Mouse (Mus musculus) lung, embryonic 15.5 days (tissue): Measurements from ENCODE around the gene Carhsp1. TPM values are rescaled to one million over a fixed set of nuclear protein-coding genes. Genes with fewer than 3 reads are reported as not detected.

Experiments
- ATAC-seq: fragments of 200-750 bp; cut with Nextera tagmentation; 2 replicates; pipeline ENCODE4 v1.8.0; 2017; ENCODE audit warnings: moderate number of reproducible peaks, borderline replicate concordance; ENCODE audit not compliant: low FRiP score, low TSS enrichment; ENCODE audit errors: extremely low read depth
- H3K27ac ChIP-seq: fragments of 300-500 bp; sonication (generic); 2 replicates; pipeline ENCODE4 v1.5.1; 2015; ENCODE audit warnings: moderate library complexity, mild to moderate bottlenecking, inconsistent platforms
- H3K27me3 ChIP-seq: fragments of 300-500 bp; sonication (generic); 2 replicates; pipeline ENCODE4 v1.6.1; 2015; ENCODE audit warnings: inconsistent platforms
- H3K36me3 ChIP-seq: fragments of 300-500 bp; sonication (generic); 2 replicates; pipeline ENCODE4 v1.6.1; 2015; ENCODE audit warnings: inconsistent platforms
- H3K4me1 ChIP-seq: fragments of 300-500 bp; sonication (generic); 2 replicates; pipeline ENCODE4 v1.6.1; 2015; ENCODE audit warnings: inconsistent platforms
- H3K4me2 ChIP-seq: fragments of 300-500 bp; sonication (generic); 2 replicates; pipeline ENCODE4 v1.6.1; 2015; ENCODE audit warnings: inconsistent platforms, mild to moderate bottlenecking, moderate library complexity
- H3K4me3 ChIP-seq: fragments of 300-500 bp; sonication (generic); 2 replicates; pipeline ENCODE4 v1.5.1; 2015; ENCODE audit warnings: mild to moderate bottlenecking, inconsistent platforms
- H3K9ac ChIP-seq: fragments of 300-500 bp; sonication (generic); 2 replicates; pipeline ENCODE4 v1.6.1; 2015; ENCODE audit warnings: inconsistent platforms
- H3K9me3 ChIP-seq: fragments of 300-500 bp; sonication (generic); 2 replicates; pipeline ENCODE4 v1.6.1; 2016; ENCODE audit warnings: inconsistent platforms
- WGBS: fragments of 180-500 bp; shearing (Covaris S2); methylation state at CpG from one replicate; pipeline ENCODE4 v1.1.7; 2015; 5-methylcytosine and 5-hydroxymethylcytosine counted together
- polyA plus RNA-seq: library from polyadenylated mRNA; unstranded; fragments of >200 nt; fragmentation: Nextera tagmentation; extraction: Ambion mirVana; gene quantifications from 2 replicates; pipeline ENCODE4 v1.2.1, GENCODE M21; 2015

Carhsp1 gene
- polyA plus RNA-seq, 1 experiment from 2014 or later, result 96.8 TPM

DNA sequence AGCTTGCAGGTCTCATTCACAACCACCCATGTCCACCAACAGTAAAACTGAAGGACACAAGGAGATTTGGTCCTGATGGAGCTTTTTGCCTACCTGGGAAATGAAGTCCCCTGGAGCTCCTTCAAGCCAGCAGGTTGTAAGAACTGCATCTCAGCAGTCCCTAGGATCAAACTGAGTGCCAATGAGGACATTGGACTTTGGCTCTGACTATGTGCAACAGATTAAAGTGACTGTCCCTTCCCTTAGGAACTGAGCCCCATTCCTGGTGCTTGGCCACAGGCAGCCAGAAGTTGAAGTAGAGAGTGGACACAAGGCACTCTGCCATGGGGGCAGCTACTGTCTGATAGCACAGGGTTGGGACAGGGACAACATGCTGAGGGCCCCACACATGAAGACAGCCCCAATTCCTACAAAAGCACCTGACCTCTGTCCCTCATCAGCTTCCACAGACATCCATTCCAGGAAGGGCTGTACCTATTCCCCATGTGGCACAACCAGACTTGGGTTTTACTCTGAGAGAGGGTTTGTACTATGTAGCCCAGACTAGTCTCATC is 15.7 kb upstream of the Carhsp1 start:
- no peak for ATAC-seq
- peaks cover 52% of the 10 kb centered on the region for H3K36me3 ChIP-seq
- no peak overlapping the region for H3K4me2 ChIP-seq
- no peak overlapping the region for H3K27ac ChIP-seq
- H3K9me3 ChIP-seq, result no peaks in the 10 kb centered on the region
- no peak overlapping the region for H3K9ac ChIP-seq
- H3K27me3 ChIP-seq, result no peaks in the 10 kb centered on the region
- no peak overlapping the region for H3K4me3 ChIP-seq
- H3K4me1 ChIP-seq, result no peaks in the 10 kb centered on the region

DNA sequence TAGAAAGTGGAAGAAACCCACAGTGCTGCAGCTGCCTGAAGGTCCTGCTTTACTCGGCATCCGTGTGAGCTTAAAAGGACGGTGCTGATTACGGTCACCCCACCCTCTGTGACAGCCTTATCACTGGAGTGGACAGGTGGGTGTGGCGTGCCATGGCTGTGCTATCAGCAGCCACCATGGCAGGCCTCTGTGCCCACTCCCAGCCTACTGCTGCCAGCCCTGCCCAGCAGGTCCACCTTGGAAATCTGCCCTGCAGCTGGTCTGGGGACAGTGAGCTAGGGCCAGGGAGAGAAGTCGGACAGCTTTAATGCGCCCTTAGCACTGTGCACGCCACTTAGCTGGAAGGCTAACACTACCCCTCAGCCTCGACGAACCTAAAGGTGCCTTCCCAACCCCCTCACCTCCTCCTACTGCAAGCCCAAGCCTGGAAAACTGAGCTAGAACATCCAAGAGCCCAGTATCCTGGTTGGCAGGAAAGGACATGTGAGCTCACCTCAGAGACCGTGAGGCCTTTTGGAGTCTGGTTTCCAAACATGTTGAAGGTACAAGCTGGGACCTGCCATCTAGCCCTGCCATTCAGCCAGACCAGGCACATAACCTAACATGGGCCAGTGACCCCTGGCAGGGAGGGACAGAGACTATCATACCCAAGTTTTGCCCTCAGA is 15.0 kb upstream of the Carhsp1 start:
- ATAC-seq, result peak; percentile 74
- Histone ChIP-seq H3K4me3 (no peak overlapping the region), H3K9ac (no peak overlapping the region), H3K27me3 (no peaks in the 10 kb centered on the region), H3K36me3 (peaks cover 46% of the 10 kb centered on the region), H3K4me1 (no peaks in the 10 kb centered on the region), H3K9me3 (no peaks in the 10 kb centered on the region), H3K4me2 (no peak overlapping the region), H3K27ac (no peak overlapping the region)
- WGBS, result 79% methylated on average over 11 of the region's 11 CpGs

DNA sequence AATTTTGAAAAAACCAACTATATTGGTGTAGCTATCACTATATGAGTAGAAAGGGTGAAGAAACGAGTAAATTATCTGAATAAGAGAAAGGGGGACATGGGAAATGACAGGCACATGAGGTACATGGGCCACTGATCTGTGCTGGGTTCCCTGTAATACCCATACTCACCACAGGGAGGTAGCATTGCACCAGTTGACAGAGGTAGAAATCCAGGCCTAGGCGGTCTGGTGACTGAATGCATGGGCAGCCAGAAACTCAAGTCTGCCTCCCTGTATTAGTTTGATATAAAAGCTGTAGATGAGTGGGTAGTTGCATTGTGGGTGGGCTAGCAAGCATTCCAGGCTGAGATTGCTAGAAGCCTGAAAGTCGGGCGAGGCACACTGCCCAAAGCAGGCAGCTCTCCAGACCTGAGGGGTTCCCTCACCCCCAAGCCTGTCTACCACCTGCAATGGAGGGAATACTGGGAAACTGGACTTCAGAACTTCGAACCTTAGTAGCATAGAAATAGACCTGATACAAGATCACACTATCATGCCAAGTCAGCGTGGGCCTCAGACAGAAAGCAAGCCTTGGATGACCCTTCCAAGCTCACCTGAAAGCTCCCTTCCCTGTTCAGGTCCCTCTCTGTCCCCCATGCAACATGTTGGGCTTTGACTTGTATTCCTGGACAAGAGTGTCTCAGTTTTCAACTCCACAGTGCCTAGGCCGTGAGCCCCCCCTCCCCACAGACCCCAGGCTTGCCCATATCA is 14.3 kb upstream of the Carhsp1 start:
- Histone ChIP-seq H3K36me3 (peaks cover 39% of the 10 kb centered on the region), H3K27ac (no peak overlapping the region), H3K4me2 (no peak overlapping the region), H3K4me3 (no peak overlapping the region), H3K4me1 (no peaks in the 10 kb centered on the region), H3K9me3 (no peaks in the 10 kb centered on the region), H3K27me3 (no peaks in the 10 kb centered on the region), H3K9ac (no peak overlapping the region)
- WGBS, result 60% methylated on average over 7 of the region's 7 CpGs
- ATAC-seq, result peak; percentile 66; the same call in 1 of the 2 replicates

DNA sequence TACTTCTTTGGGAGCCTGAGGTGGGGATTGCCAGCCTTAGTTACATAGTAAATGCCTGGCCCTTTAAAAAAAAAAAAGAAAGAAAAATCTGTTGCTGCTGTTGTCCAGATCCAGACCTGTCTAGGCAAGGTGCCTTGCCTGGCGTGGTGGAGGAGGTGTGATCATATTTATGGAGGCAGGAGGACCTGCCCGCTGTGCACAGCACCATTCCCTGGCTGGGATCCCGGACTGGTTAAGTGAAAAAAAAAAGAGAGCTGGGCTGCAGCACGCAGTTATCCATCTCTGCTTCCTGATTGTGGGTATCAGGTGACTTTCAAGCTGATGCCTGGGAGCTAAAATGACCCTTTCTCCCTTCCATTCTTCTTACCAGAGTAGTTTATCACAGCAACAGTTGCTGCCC is 13.1 kb upstream of the Carhsp1 start:
- ATAC-seq, result no peak
- Histone ChIP-seq H3K36me3 (peaks cover 27% of the 10 kb centered on the region), H3K9me3 (no peaks in the 10 kb centered on the region), H3K4me2 (no peak overlapping the region), H3K27me3 (no peaks in the 10 kb centered on the region), H3K9ac (no peak overlapping the region), H3K4me1 (no peaks in the 10 kb centered on the region), H3K4me3 (no peak overlapping the region), H3K27ac (no peak overlapping the region)
- whole genome bisulfite sequencing, result 47% methylated on average over 4 of the region's 4 CpGs

DNA sequence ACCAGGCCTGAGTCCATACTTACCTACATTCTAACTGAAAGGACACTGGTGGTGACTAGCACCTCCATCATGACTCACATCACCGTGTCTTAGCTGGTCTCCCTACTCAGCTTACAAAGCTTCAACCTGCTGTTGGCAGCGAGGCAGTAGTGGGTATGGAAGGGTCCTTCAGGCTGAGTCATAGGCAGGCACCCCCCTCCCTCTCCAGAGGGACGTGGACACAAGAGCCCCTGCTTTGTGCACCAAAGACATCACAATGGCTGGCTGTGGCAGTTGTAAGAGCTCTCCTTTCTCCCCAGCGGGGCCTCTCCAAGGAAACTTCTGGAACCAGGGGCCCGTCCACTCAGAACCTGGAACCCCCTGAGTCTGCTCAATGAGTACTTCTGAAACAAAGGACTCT is 8.5 kb upstream of the Carhsp1 start, which contains the start of gene Gm5767:
Gene Gm5767 (plus strand): TSS at position 301 of the 400 bp plus-strand sequence.
- Histone ChIP-seq H3K36me3 (no peaks in the 10 kb centered on the region), H3K9me3 (no peaks in the 10 kb centered on the region), H3K4me1 (no peaks in the 10 kb centered on the region), H3K27me3 (no peaks in the 10 kb centered on the region), H3K4me2 (no peak within 1 kb of the TSS), H3K4me3 (no peak within 1 kb of the TSS), H3K9ac (no peak within 1 kb of the TSS), H3K27ac (no peak within 1 kb of the TSS)
- 64% methylated on average over 5 of the region's 5 CpGs for WGBS
- ATAC-seq, result no peak

DNA sequence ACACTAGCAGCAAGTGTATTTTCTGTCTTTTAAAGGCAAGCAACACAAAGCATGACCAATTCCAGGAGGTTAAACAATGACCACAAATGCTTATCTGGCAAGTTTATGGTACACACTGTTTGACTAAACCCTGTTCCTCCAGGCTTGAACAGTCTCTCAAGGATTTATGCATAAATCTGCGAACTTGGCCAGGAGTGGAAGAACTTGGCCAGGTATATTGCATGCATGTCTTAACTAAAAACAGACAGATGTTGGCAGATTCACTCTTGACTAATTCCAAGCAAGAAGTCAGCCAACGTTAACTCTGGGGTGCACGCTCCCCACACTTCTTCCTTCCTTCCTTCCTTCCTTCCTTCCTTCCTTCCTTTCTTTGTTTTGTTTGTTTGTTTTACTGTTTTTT is 7.8 kb upstream of the Carhsp1 start:
- Histone ChIP-seq H3K9me3 (no peaks in the 10 kb centered on the region), H3K27me3 (no peaks in the 10 kb centered on the region; the same call in 1 of the 2 replicates), H3K4me3 (no peak overlapping the region), H3K4me1 (no peaks in the 10 kb centered on the region), H3K4me2 (no peak overlapping the region), H3K36me3 (no peaks in the 10 kb centered on the region), H3K9ac (no peak overlapping the region), H3K27ac (no peak overlapping the region)
- 68% methylated on average over 3 of the region's 3 CpGs for WGBS
- no peak for ATAC-seq

DNA sequence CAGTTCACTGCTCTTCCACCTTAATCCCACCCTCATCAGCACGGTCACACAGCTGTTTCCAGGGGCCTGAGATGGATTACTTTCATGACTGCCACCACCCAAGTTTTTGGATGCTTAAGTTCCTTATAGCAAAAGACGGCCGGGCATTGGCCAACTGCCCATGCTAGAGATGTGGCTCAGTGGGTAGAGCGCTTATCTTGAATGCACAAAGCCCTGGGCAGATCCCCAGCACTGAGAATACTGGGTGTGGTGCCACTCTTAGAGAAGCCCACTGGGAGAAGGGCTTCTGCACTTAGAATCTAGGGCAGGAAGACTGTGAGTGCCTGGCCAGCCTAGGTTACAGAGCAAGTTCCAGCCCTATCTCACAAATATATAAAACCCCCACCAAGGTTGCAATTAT is 6.7 kb upstream of the Carhsp1 start:
- H3K27ac ChIP-seq, result no peak overlapping the region
- no peak overlapping the region for H3K4me2 ChIP-seq
- H3K9me3 ChIP-seq, result no peaks in the 10 kb centered on the region
- no peak for ATAC-seq
- H3K27me3 ChIP-seq, result no peaks in the 10 kb centered on the region; the same call in 1 of the 2 replicates
- WGBS, result 72% methylated on average over 4 of the region's 4 CpGs
- no peak overlapping the region for H3K4me3 ChIP-seq
- no peaks in the 10 kb centered on the region for H3K4me1 ChIP-seq
- no peak overlapping the region for H3K9ac ChIP-seq
- H3K36me3 ChIP-seq, result no peaks in the 10 kb centered on the region

DNA sequence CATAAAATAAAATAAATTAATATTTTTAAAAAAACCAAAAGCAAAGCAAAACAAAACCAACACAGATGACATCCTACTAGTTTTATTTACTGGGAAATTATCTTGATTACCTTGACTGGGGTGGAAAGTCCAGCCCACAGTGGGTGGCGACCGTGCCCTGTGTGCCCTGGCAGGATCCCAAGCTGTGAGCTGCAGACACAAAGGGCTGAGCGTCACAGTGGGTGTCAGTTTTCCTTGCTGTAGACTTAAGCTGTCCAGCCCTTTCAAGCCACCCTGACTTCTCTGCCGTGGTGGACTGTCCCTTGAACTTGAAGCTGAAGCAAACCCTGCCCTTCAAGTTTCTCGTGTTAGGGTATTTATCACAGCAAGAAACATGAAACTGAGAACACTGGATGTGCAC is 6.1 kb upstream of the Carhsp1 start:
- H3K27me3 ChIP-seq, result no peaks in the 10 kb centered on the region; the same call in 1 of the 2 replicates
- H3K4me3 ChIP-seq, result no peak overlapping the region
- H3K4me2 ChIP-seq, result no peak overlapping the region
- no peaks in the 10 kb centered on the region for H3K4me1 ChIP-seq
- 46% methylated on average over 5 of the region's 5 CpGs for WGBS
- H3K27ac ChIP-seq, result no peak overlapping the region
- no peaks in the 10 kb centered on the region for H3K36me3 ChIP-seq
- no peaks in the 10 kb centered on the region for H3K9me3 ChIP-seq
- no peak for ATAC-seq
- no peak overlapping the region for H3K9ac ChIP-seq

DNA sequence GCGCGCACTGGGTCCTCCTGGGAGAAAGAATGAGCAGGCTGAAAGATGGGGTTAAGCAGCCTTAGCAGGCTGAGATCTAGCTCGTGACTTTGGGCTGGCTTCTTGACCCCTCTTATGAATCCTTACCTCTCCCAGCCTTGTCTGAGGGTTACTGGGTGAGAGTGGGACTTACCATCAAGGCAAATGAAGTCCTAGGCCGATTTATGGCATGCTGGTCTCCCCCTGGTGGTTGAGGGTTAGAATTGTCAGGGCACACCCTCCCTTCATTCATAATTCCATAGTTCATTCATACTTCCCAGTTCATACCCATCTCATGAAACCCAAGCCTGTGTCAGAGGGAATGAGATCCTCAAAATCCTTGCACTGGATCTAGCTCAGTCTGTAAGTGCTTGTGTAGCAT is 4.8 kb upstream of the Carhsp1 start:
- Histone ChIP-seq H3K4me1 (no peaks in the 10 kb centered on the region), H3K4me2 (no peak overlapping the region), H3K27me3 (no peaks in the 10 kb centered on the region; the same call in 1 of the 2 replicates), H3K36me3 (no peaks in the 10 kb centered on the region), H3K4me3 (no peak overlapping the region), H3K9me3 (no peaks in the 10 kb centered on the region), H3K27ac (no peak overlapping the region), H3K9ac (no peak overlapping the region)
- WGBS, result 53% methylated on average over 4 of the region's 4 CpGs
- ATAC-seq, result no peak

DNA sequence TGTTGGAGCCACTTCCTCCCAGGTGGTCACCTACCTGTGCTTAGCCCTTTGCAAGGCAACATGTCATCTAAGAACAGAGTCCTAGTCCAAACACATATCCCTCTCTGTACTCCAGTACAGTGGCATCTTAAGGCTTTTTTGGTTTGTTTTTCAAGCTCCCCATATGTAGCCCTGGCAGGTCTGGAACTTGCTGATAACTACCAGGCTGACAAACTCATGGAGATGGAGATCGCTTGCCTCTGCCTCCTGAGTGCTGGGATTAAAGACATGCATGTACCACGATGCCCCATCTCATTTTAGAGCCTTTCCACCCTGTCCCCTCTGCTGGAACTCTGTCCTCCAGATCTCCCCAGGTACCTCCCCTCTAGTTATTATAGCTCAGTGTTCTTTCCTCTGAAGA is 4.3 kb upstream of the Carhsp1 start:
- no peak for ATAC-seq
- H3K27ac ChIP-seq, result no peak overlapping the region
- H3K9me3 ChIP-seq, result no peaks in the 10 kb centered on the region
- H3K27me3 ChIP-seq, result no peaks in the 10 kb centered on the region; the same call in 1 of the 2 replicates
- WGBS, result 73% methylated on average over 2 of the region's 2 CpGs
- no peaks in the 10 kb centered on the region for H3K36me3 ChIP-seq
- no peak overlapping the region for H3K9ac ChIP-seq
- H3K4me2 ChIP-seq, result no peak overlapping the region
- H3K4me1 ChIP-seq, result no peaks in the 10 kb centered on the region
- H3K4me3 ChIP-seq, result no peak overlapping the region

DNA sequence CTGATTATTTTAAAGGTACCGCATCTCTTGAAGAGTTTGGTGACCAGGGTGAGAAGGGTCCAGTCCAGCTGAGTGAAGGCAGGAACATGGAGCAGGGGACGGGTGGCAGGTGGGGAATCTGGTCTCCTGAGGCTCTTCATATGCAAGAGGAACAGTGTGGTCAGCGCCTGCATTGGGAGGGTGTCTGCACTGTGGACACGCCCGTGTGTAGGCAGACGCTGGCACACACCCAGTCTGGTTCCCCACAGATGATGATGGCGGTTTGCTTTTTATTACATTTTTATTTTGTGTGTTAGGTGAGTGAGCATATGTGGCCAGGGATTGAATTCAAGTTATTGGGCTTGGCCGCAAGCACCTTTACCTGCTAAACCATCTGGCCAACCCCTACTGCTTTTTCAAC is 3.6 kb upstream of the Carhsp1 start:
- ATAC-seq, result no peak
- Histone ChIP-seq H3K27me3 (no peaks in the 10 kb centered on the region; the same call in 1 of the 2 replicates), H3K36me3 (no peaks in the 10 kb centered on the region), H3K9ac (no peak overlapping the region), H3K27ac (no peak overlapping the region), H3K4me3 (no peak overlapping the region), H3K9me3 (no peaks in the 10 kb centered on the region), H3K4me2 (no peak overlapping the region), H3K4me1 (peaks cover 5% of the 10 kb centered on the region)
- 81% methylated on average over 8 of the region's 8 CpGs for WGBS

DNA sequence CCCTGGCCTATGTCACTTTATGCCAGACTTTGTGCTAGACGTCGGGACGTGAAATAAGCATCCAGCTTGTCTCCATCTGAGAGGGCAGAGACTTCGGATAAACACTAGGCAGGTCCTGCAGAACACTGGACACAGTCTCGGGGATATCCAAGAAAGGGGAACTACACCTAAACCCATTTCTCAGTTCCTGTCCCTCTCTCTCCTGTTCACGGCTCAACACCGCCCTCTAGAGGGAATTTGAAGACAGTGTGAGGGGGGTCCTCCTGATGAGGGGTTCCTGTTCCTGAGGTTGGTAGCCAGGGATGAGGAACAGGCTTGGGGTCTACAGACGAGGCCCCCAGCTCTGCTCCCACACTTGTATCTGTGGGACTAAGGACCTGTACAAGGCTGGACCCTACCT is 2.2 kb upstream of the Carhsp1 start:
- WGBS, result 2% methylated on average over 8 of the region's 8 CpGs
- Histone ChIP-seq H3K4me1 (peaks cover 19% of the 10 kb centered on the region), H3K9ac (no peak overlapping the region), H3K4me2 (no peak overlapping the region), H3K36me3 (no peaks in the 10 kb centered on the region), H3K27me3 (no peaks in the 10 kb centered on the region; the same call in 1 of the 2 replicates), H3K27ac (no peak overlapping the region), H3K9me3 (no peaks in the 10 kb centered on the region), H3K4me3 (no peak overlapping the region)
- ATAC-seq, result no peak
